Mouse (Mus musculus): ENCODE data around the gene Gpatch3.

DNA sequence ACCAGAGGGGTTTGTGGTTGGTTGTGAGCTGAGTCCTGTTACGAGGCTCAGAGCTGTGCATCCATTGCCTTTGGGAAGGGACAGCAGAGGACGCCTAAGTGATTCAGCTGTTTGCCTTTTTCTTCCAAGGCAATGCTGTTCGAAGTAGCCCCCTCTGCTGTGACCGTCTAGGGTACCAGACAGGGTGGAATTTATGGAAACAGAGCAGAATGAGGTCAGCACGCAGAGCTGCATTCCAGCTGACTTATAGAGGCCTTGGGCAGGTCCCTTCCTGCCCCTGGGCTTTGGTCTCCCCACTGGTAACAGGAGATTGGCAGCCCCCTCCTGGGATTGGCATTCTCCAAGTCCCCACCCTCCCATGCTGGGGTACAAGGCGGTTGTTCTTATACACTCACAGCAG is 30.3 kb downstream of the Gpatch3 start:
- TF ChIP-seq CTCF (IDR thresholded peaks at IDR 0.05; ENCODE audit: extremely low read depth, insufficient read depth, low read length) = no peak
- TF ChIP-seq POLR2A (IDR thresholded peaks at IDR 0.05; ENCODE audit: extremely low read depth, insufficient read depth, low read length) = no peak

Measured in cortical plate, adult 2 months (tissue).